Mouse (Mus musculus) left cerebral cortex, postnatal 25 days (tissue): Measurements from ENCODE around the gene Slc26a10. TPM values are rescaled to one million over a fixed set of nuclear protein-coding genes. Genes with fewer than 3 reads are reported as not detected.
"Not testable (repeated sequence)": the region's sequence is repeated elsewhere in the genome, so short reads cannot be mapped to it uniquely, and the experiment has no call there.

Source experiments
- DNase-seq, 2 experiments: peaks; one replicate each; pipeline ENCODE4 v3.0.0; 2022; ENCODE audit warnings: low spot score in 2 of 2, mixed read lengths in 1 of 2
- intact Hi-C: fragments of 180-260 bp; cut with DNase I; formaldehyde crosslinking; loops from one replicate; pipeline ENCODE4 v1.15.1; 2025
- total RNA-seq, 2 experiments: library from RNA; stranded (reverse); gene quantifications; 2 replicates each; pipeline ENCODE4 v1.2.3; 2021

Slc26a10 gene
- total RNA-seq, 2 experiments from 2014 or later: 2.4 to 4.1 TPM

DNA sequence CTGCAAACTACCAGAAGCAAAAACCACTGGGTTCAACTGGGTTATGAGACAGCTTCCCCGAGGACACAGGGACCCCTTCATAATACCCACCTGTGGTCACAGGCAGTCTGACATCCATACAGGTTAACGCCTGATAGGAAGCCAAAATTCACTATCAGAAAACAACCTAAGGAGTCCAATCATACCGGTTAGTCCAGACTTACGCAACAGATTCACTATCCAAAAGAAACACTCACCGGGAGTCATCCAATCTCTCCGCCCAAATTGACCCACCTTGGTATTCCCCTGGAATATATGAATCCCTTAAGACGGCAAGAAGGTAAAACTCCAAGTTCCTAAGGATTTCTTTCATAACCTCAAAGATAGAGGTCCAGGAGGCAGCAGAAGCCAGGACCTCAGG, 35.9 kb downstream of the Slc26a10 start:
- no peak for DNase-seq
- intact Hi-C loops: no loop called here

DNA sequence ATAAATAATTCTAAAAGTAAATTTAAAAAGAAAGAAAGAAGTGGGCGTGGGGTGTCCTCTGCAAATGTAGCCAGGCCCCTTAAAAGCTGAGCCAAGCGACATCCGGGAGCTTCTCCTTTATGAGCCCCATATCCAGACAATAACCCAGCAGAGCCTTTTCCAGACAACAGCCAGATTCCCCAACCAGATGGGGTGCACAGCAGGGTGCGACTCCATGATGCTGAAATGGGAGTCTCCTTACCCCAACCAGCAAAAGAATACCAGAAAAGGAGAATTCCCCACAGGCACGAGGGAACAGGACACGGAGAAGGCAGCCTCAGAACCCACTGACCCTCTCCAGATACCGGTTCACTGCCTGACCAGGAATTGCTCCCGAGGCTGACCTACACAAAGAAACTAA, 37.2 kb downstream of the Slc26a10 start:
- intact Hi-C loops: no loop called here
- no peak for DNase-seq

DNA sequence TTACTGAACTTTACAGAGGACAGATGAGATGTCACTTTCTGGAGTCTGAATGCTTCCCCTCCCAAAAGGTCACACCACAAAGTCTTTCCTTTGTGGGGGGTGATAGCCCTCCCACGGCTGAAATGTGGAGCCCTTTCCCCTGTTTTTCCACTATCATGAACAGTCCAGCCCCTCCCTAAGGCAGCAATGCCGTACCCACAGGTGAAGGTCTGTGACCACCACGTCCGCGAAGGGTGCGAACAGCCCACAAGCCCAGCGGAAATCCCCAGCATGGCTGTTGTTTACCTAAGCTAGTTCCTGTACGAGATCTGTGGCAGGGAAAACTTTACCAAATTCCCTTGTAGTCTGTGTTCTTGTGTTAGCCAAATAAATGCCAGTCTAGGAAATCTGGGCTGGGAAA, 38.9 kb downstream of the Slc26a10 start:
- intact Hi-C loops: no loop called here
- DNase-seq: no peak

DNA sequence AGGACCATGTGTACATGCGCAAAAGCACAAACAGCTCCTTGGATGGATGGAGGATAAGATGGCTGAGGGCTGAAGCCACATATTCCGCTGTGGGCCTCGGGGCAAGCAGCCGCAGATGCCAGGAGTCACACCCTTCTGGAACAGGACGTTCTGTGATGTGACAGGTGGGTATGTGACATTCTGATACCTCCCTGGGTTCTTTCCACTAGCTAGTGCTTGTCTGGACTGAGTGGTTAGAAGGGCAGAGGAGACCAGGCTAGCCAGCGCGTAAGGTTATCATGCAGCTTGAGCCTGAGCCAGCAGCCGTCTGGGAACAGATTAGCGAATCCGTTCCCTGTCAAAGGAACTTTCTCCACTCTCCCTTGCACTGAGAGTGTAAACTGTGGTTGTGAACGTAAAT, 39.5 kb downstream of the Slc26a10 start:
- DNase-seq: no peak
- intact Hi-C loops: no loop called here

DNA sequence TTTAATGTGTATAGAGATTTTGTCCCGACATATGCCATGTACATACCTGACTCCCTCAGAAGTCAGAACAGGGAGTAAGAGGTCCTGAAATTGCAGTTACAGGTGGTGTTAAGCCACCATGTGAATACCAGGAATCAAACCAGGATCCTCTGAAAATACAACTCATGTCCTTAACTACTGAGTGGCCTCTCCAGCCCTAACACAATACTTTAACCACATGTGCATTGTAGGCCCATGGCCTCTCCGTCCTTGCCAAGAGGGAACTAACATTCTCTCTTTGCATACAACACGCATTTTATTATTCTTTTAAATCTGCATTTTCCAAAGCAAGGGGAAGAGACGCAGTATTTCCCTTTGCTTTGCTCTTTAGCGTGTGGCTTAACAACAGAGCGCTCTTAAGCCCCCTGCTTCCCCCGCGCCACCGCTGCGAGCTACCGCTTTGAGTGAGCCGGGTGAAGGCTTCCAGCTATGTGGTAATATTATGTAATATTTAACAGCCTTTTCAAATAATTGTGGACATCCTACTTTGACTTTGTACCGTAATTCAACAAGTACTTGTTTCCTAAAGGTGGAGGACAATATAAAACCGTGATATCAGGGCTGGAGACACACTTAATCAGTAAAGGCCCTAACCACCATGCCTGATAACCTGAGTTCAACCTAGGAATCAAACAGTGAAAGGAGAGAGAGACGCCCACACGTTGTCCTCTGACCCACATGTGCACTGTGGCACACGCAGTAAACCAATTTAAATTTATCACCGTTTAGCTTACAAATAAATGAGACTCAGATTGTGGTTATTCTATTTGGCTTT, 41.9 kb downstream of the Slc26a10 start:
- no peak for DNase-seq
- intact Hi-C loops: no loop called here

DNA sequence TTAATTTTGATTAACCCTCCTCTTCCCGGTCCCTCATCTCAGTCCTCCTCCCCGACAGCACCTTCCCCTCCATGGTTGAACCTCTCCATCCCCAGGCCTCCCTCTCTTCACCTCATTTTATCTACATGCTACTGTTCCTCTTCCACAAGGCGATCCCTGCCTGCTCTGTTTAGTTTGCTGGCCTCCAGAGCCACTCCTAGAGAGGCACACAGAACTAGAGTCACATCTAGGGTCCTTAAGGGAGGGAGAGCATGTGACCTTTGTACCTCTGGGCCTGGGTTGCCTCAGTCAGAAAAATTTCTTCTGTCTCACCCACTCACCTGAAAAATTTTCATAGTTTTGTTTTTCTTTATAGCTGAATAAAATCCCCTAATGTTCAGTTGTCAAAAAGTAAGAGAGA, 42.5 kb downstream of the Slc26a10 start:
- no peak for DNase-seq

DNA sequence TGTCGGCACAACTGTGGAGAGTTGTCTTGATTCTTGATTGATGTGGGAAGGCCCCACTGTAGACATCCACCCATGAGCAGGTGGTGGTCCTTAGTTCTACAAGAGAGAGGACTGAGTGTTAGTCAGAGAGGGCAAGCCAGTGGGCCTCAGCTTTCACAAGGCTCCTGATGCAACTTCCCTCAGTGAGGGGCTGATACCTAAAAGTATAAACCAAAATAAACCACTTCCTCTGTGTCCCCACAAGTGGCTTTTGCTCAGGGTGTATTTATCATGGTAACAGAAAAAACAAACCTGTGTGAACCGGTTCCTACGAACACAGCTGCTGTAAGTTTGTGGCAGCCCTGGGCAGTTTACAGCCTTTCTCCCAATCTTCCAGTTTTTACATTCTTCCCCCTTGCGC, 43.9 kb downstream of the Slc26a10 start:
- DNase-seq: no peak
- intact Hi-C loops: no loop called here

More for the DNA sequence above, 42.5 kb downstream of the Slc26a10 start:
- intact Hi-C loops: no loop called here

DNA sequence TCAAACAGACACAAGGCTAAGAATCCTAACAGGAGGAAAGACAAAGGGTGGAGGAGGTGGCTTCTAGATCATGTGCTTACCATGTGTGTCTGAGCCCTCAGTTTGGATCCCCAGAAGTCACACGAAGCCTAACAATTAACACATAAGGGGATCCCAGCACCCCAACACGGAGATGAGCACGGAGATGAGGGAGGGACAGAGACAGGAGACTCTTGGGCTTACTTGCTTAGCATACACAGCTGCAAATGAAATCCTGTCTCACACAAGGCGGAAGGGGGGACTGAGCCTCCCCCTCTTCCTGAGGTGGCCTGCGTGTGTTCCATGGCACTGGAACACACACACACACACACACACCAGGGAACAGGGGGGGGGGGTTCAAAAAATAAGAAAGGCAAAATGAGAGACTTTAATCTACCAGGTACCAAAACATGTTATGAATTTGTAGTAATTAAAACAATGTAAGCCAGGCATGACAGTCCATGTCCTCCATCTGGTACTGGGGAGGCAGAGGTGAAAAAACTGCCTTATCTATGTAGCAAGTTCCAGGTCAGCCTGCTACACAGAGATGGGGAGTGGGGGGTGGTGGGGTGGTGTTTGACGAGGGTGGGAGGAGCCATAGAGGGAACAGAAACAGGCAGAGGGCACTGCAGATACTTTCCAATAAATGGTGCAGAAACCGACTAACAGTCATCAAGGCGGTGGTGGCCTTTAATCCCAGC, 45.2 kb downstream of the Slc26a10 start:
- DNase-seq: no peak
- intact Hi-C loops: no loop called here

DNA sequence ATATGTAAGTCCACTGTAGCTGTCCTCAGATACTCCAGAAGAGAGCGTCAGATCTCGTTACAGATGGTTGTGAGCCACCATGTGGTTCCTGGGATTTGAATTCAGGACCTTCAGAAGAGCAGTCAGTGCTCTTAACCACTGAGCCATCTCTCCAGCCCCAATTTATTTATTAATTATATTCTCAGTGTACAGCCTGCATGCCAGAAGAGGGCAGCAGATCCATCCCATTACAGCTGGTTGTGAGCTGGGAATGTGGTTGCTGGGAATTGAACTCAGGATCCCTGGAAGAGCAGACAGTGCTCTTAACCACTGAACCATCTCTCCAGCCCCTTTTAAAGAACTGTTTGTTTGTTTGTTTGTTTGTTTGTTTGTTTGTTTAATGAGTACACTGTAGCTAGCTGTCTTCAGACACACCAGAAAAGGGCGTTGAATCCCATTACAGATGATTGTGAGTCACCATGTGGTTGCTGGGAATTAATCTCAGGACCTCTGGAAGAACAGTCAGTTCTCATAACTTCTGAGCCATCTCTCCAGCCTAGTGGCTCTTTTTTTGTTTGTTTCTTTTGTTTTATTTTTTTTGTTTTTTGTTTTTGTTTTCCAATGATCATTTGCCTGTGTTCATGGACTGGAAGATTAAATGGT, 45.9 kb downstream of the Slc26a10 start:
- intact Hi-C loops, DNase-seq: not testable (repeated sequence)

DNA sequence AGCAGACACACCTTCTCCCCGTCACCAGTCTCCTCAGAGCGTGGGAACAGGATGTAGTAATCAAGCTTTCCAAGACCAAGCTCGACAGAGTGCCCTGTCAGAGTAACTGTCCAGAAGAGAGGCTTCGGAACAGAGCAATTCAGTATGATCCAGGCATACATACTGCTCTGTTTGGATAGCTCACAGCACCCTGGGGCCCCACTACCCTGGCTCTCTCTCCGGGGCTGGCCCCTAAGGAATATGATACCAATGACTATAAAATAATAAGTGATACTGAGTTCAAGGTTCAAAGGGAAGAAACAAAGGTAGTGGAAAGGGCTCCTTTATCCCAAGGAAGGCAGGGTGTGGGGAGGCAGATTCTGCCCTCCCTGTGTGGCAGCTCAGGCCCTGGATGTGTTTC, 48.0 kb downstream of the Slc26a10 start:
- no peak for DNase-seq
- intact Hi-C loops: no loop called here

DNA sequence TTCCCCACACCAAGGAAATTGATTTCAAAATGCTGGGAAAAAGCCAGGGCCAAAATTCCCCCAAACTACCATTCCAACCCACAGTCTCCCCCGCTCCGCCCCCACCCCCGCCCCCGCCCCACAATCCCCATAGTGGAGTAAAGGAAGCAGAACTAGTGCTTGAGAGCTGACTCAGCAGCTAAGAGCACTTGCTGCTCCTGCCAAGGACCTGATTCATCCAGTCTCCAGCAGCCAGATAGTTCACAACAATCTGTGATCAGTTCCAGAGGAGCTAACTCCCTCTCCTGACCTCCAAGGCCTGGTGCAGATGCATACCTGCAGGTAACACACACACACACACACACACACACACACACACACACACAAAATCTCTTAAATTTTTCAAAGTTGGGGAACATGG, 51.0 kb downstream of the Slc26a10 start:
- DNase-seq: no peak

DNA sequence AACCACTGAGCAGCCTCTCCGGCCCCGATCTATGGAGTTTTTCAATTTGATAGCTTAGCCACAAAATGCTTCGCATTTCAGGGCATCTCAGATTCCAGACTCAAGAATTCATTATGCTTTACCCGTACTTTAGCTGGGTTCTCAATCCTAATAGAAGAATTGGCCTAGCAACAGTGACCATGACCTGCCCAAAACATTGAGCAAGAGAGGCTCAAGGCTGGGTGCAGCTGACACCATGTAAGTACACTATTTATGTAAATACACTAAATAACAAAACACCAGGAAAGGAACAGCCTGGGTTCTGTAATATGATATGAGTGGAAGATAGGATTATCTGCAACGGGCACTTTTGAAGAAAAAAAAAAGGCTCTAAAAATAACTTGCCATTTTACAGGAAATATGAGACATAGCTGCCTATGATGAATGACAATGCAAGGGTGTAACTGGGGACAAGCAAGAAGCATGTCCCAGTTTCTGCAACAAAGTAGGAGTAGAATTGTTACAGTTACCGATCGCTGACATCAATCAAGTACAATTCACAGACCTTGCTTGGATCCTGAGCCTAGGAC, 52.6 kb downstream of the Slc26a10 start:
- intact Hi-C loops: no loop called here

More for the DNA sequence above, 51.0 kb downstream of the Slc26a10 start:
- intact Hi-C loops: no loop called here

DNA sequence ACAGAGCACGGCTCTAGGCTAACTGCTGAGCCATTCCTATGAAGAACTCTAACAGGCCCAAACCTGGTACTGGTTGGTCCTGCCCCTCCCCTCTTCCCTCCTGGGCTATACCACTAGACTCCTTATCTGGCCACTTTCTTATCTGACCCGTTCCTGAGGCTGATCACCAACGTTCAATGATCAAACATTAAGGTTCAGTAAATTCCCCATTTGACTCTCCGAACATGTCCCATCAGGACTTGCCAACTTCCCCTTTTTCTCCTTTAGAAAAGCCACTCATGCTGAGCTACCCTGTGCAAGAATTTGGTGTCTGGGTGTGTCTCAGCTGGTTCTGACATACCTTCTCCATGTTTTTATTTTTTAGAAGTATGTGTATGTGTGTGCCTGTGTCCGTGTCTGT, 53.9 kb downstream of the Slc26a10 start:
- intact Hi-C loops: no loop called here
- DNase-seq: no peak

More for the DNA sequence above, 52.6 kb downstream of the Slc26a10 start:
- DNase-seq: no peak

DNA sequence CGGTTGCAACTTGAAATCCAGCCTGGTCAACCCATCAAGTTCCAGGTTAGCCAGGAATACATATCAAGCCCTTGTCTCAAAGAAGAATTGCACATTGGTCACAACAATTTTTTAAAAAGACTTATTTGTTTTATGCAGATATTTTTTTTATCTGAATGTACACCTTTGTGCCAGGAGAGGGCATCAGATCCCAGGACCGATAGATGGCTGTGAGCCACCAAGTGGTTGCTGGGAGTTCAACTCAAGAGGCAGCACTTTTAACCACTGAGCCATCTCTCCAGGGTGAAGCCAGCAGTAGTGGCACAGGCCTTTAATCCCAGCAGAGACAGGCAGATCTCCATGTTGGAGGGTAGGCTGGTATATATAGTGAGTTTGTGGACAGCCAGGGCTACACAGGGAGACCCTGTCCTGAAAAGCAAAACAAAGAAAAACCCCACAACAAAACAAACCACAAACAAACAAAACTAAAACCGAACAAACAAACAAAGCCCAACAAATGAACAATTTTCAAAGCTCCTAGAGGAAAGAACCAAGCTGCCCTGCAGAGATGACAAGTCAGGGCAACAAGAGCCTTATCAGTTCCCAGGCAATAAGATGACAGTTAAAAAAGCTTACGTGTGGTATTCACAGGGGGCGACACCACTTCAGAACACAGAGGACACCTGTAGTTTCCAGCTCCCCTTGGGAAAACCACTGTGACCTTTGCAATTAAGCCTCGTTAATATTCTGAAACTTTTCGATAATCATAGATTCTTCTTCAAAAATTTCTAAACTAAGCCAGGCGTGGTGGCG, 55.0 kb downstream of the Slc26a10 start:
- intact Hi-C loops: no loop called here

DNA sequence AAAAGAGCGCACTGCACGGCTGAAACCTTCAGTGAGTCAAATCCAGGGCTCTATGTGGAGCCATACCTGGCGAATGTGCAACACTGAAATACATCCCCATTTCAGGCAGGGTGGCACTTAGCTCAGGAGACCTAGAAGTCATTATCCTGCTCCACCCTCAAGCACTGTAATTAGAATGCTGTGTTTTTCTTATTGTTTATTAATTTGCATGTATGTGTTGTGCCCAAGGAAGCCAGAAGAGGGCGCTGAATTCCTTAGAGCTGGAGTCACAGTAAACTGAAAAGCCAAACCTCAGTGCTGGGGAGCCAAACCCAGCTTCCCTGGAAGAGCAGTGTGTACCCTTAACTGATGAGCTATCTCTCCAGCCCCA, 57.0 kb downstream of the Slc26a10 start:
- intact Hi-C loops: loop anchor here (1.0 to 2.0 kb wide), 2 partner anchors 42 to 103 kb away; partner anchors contain the start of gene B4galnt1

More for the DNA sequence above, 55.0 kb downstream of the Slc26a10 start:
- peak in 1 of 2 experiments; percentile 47 for DNase-seq

DNA sequence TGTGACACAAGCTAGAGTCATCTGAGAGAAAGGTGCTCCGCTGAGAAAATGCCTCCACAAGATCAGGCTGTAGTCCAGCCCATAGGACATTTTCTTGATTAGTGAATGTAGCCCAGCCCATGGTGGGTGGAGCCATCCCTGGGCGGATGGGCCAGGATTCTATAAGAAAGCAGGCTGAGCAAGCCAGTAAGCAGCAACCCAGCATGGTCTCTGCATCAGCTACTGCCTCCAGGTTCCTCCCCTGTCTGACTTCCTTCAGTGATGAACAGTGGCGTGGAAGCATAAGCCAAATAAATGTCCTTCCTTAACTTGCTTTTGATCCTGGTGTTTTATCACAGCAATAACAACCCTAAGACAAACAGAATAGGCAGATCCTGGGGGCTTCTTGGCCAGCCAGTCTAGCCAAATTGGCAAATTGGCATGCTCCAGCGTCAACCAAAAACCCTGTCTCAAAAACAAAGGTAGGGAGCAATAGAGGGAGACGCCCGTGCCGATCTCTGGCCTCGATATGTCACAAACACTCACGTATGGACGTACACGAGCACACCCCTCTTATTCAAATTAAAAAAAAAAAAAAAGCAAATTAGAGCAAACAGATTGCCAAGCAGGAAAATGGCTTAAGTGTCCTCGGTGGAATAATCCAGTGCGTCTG, 57.5 kb downstream of the Slc26a10 start:
- intact Hi-C loops: loop anchor here (1.0 to 2.0 kb wide), 2 partner anchors 42 to 104 kb away; partner anchors contain the start of gene B4galnt1

More for the DNA sequence above, 57.0 kb downstream of the Slc26a10 start:
- peak; percentile 83 to 89 for DNase-seq

DNA sequence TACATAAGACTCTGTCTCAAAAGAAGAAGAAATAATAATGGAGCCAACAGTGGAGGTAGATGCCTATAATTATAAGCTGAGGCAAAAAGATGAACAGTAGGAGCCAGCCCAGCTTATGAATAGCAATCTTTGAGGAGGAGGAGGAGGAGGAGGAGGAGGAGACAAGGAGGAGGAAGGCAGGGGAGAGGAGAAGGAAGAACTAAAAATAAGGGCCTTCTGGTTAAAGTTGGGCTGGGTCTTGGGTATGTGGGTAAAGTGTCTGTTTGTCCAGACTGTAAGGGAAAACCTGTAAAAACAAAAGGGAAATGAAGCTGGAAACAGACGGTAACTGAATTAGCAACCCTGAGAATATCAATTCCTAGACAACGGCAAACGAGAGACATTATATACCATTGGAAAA, 58.4 kb downstream of the Slc26a10 start:
- intact Hi-C loops: loop anchor here (2.0 kb wide), 1 partner anchor 105 kb away; no protein-coding TSS in a partner anchor
- peak in 1 of 2 experiments; percentile 20 for DNase-seq

More for the DNA sequence above, 57.5 kb downstream of the Slc26a10 start:
- peak; percentile 48 to 79 for DNase-seq
